Mouse (Mus musculus) C2C12 (cell line): ENCODE measurements around the gene Mef2a. TPM values are rescaled to one million over a fixed set of nuclear protein-coding genes. Genes with fewer than 3 reads are reported as not detected.

Source experiments
- H3K27me3 ChIP-seq: one replicate; pipeline ENCODE4 v1.6.1; 2011; ENCODE audit not compliant: control insufficient read depth, insufficient read depth, insufficient read length
- H3K36me3 ChIP-seq: one replicate; pipeline ENCODE4 v1.6.1; 2011; ENCODE audit not compliant: control insufficient read depth, insufficient read depth
- H3K4me3 ChIP-seq: one replicate; pipeline ENCODE4 v1.5.1; 2011; ENCODE audit warnings: mild to moderate bottlenecking, control low read depth; ENCODE audit not compliant: poor library complexity, insufficient read depth, severe bottlenecking
- H3K79me2 ChIP-seq: one replicate; pipeline ENCODE4 v1.6.1; 2011; ENCODE audit not compliant: control insufficient read depth, insufficient read depth
- H3K79me3 ChIP-seq: one replicate; pipeline ENCODE4 v1.6.1; 2011; ENCODE audit warnings: low read depth, control low read depth
- H3ac ChIP-seq: one replicate; pipeline ENCODE3; 2011; ENCODE audit warnings: low read depth; ENCODE audit not compliant: control insufficient read depth, insufficient read length
- CEBPB ChIP-seq: IDR thresholded peaks from one replicate; pipeline ENCODE4 v1.6.1; 2011; ENCODE audit warnings: low read depth, mild to moderate bottlenecking, control low read depth, moderate library complexity
- CTCF ChIP-seq: IDR thresholded peaks from one replicate; pipeline ENCODE4 v1.5.1; 2011; ENCODE audit not compliant: control insufficient read depth, insufficient read depth, insufficient read length
- FOSL1 ChIP-seq: IDR thresholded peaks from one replicate; pipeline ENCODE4 v1.8.0; 2011; ENCODE audit warnings: mild to moderate bottlenecking, low read length; ENCODE audit not compliant: poor library complexity, insufficient read depth, severe bottlenecking
- MAX ChIP-seq: IDR thresholded peaks from one replicate; pipeline ENCODE4 v1.6.1; 2011; ENCODE audit warnings: mild to moderate bottlenecking, control low read depth
- MYOD1 ChIP-seq: IDR thresholded peaks from one replicate; pipeline ENCODE4 v1.6.1; 2011; ENCODE audit warnings: low read depth; ENCODE audit not compliant: control insufficient read depth, insufficient read length
- MYOG ChIP-seq: IDR thresholded peaks from one replicate; pipeline ENCODE4 v1.6.1; 2011; ENCODE audit not compliant: control insufficient read depth, insufficient read length; ENCODE audit errors: extremely low read depth
- USF1 ChIP-seq: IDR thresholded peaks from one replicate; pipeline ENCODE4 v1.6.1; 2011; ENCODE audit warnings: low read depth, mild to moderate bottlenecking, control low read depth, moderate library complexity
- polyA plus RNA-seq: library from polyadenylated mRNA; unstranded; fragments of >200 nt; fragmentation: generic; extraction: Trizol; gene quantifications from one replicate; pipeline ENCODE4 v1.2.1, GENCODE M21; 2012; ENCODE audit warnings: missing spikeins

Mef2a gene
- polyA plus RNA-seq, 1 experiment, result 14.8 TPM

GRCm38 (mm10) chr7:67308102-67308501 lies 64.6 kb downstream of the Mef2a start:
- H3K36me3 ChIP-seq, result peaks cover 10% of the 10 kb centered on the region

GRCm38 (mm10) chr7:67307078-67307477 lies 65.6 kb downstream of the Mef2a start:
- Histone ChIP-seq H3K36me3 (peaks cover 10% of the 10 kb centered on the region), H3K4me3 (no peak overlapping the region), H3K79me2 (peaks cover 72% of the 10 kb centered on the region), H3K27me3 (no peaks in the 10 kb centered on the region), H3ac (no peak overlapping the region), H3K79me3 (peaks cover 20% of the 10 kb centered on the region)
- TF ChIP-seq MYOD1 (no peak), MYOG (no peak), CEBPB (no peak), CTCF (no peak), MAX (no peak), USF1 (no peak), FOSL1 (no peak)

More at GRCm38 (mm10) chr7:67308102-67308501, 64.6 kb downstream of the Mef2a start:
- Histone ChIP-seq H3K4me3 (no peak overlapping the region), H3K27me3 (no peaks in the 10 kb centered on the region), H3K79me2 (peaks cover 75% of the 10 kb centered on the region), H3K79me3 (peaks cover 20% of the 10 kb centered on the region), H3ac (no peak overlapping the region)
- TF ChIP-seq USF1 (no peak), MYOG (no peak), MYOD1 (no peak), MAX (no peak), CEBPB (no peak), FOSL1 (no peak), CTCF (no peak)

- no peak for TF ChIP-seq MYOD1
- no peak for TF ChIP-seq MYOG
- no peak for TF ChIP-seq USF1
- no peak for TF ChIP-seq CTCF
- TF ChIP-seq CEBPB, result no peak
- no peak for TF ChIP-seq FOSL1
- TF ChIP-seq MAX, result no peak
- no peak overlapping the region for H3K4me3 ChIP-seq
- no peaks in the 10 kb centered on the region for H3K27me3 ChIP-seq
- no peak overlapping the region for H3ac ChIP-seq
- H3K36me3 ChIP-seq, result peaks cover 10% of the 10 kb centered on the region
- peaks cover 50% of the 10 kb centered on the region for H3K79me2 ChIP-seq
- peaks cover 13% of the 10 kb centered on the region for H3K79me3 ChIP-seq
Observed at GRCm38 (mm10) chr7:67304937-67305336, 67.7 kb downstream of the Mef2a start.

GRCm38 (mm10) chr7:67296419-67296818 lies 76.2 kb downstream of the Mef2a start:
- Histone ChIP-seq H3K36me3 (peaks cover 4% of the 10 kb centered on the region), H3K79me2 (no peaks in the 10 kb centered on the region), H3K4me3 (no peak overlapping the region), H3K27me3 (no peaks in the 10 kb centered on the region), H3ac (no peak overlapping the region), H3K79me3 (peaks cover 2% of the 10 kb centered on the region)
- no peak for TF ChIP-seq CTCF

- Histone ChIP-seq H3K4me3 (no peak overlapping the region), H3K27me3 (no peaks in the 10 kb centered on the region), H3ac (no peak overlapping the region), H3K36me3 (peaks cover 12% of the 10 kb centered on the region), H3K79me2 (peaks cover 22% of the 10 kb centered on the region), H3K79me3 (peaks cover 10% of the 10 kb centered on the region)
- TF ChIP-seq CEBPB (no peak), MAX (no peak)
Observed at GRCm38 (mm10) chr7:67291356-67291755, 81.3 kb downstream of the Mef2a start.

- peaks cover 40% of the 10 kb centered on the region for H3K79me2 ChIP-seq
- TF ChIP-seq USF1, result no peak
- no peak for TF ChIP-seq MYOG
- TF ChIP-seq MYOD1, result no peak
- H3ac ChIP-seq, result no peak overlapping the region
- H3K79me3 ChIP-seq, result peaks cover 16% of the 10 kb centered on the region
- no peak overlapping the region for H3K4me3 ChIP-seq
- no peaks in the 10 kb centered on the region for H3K27me3 ChIP-seq
- peaks cover 9% of the 10 kb centered on the region for H3K36me3 ChIP-seq
Observed at GRCm38 (mm10) chr7:67287456-67287855, 85.2 kb downstream of the Mef2a start.
